Mouse (Mus musculus): ENCODE data around the gene Esrrg.

DNA sequence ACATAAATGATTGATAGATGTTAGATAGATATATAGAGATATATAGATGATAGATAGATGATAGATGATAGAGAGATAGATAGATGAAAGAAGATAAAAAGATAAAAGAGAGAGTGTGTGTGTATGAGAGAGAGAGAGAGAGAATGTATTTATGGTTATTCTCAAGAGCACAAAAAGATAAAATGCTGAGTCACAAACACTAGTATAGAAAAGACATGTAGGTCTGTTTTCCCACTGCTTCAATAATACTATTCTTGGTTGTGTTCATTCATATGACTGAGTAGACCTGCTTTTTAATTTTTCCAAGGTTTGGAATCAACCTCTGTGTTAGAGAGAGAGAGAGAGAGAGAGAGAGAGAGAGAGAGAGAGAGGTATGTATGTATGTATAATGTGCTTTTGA is 554.5 kb downstream of the Esrrg start:
- TF ChIP-seq POLR2A (IDR thresholded peaks at IDR 0.05; ENCODE audit: insufficient read depth, low read depth, low read length) (no peak), EP300 (IDR thresholded peaks at IDR 0.05; ENCODE audit: insufficient read depth, low read depth, low read length) (no peak)
